Mouse (Mus musculus) midbrain, embryonic 15.5 days (tissue): Measurements from ENCODE around the gene Tubgcp3. TPM values are rescaled to one million over a fixed set of nuclear protein-coding genes. Genes with fewer than 3 reads are reported as not detected.
"Not testable (repeated sequence)": the region's sequence is repeated elsewhere in the genome, so short reads cannot be mapped to it uniquely, and the experiment has no call there.

Experiments used
- ATAC-seq: fragments of 200-750 bp; cut with Nextera tagmentation; replicated peaks from 2 replicates; pipeline ENCODE4 v1.8.0; 2017; ENCODE audit warnings: moderate TSS enrichment
- H3K27ac ChIP-seq: fragments of 300-500 bp; sonication (generic); 2 replicates; pipeline ENCODE4 v1.5.1; 2015; ENCODE audit warnings: mild to moderate bottlenecking, inconsistent platforms
- H3K27me3 ChIP-seq: fragments of 300-500 bp; sonication (generic); replicated peaks from 2 replicates; pipeline ENCODE4 v1.6.1; 2015; ENCODE audit warnings: inconsistent platforms
- H3K36me3 ChIP-seq: fragments of 300-500 bp; sonication (generic); replicated peaks from 2 replicates; pipeline ENCODE4 v1.6.1; 2015; ENCODE audit warnings: inconsistent platforms
- H3K4me1 ChIP-seq: fragments of 300-500 bp; sonication (generic); 2 replicates; pipeline ENCODE4 v1.6.1; 2015; ENCODE audit warnings: inconsistent platforms
- H3K4me2 ChIP-seq: fragments of 300-500 bp; sonication (generic); 2 replicates; pipeline ENCODE4 v1.6.1; 2015; ENCODE audit warnings: inconsistent platforms, mild to moderate bottlenecking, moderate library complexity
- H3K4me3 ChIP-seq: fragments of 300-500 bp; sonication (generic); 2 replicates; pipeline ENCODE4 v1.5.1; 2015; ENCODE audit warnings: mild to moderate bottlenecking, inconsistent platforms
- H3K9ac ChIP-seq: fragments of 300-500 bp; sonication (generic); 2 replicates; pipeline ENCODE4 v1.6.1; 2015; ENCODE audit warnings: mild to moderate bottlenecking, inconsistent platforms
- H3K9me3 ChIP-seq: fragments of 300-500 bp; sonication (generic); 2 replicates; pipeline ENCODE4 v1.6.1; 2016; ENCODE audit warnings: inconsistent platforms
- WGBS: fragments of 180-500 bp; shearing (Covaris S2); methylation state at CpG from one replicate; pipeline ENCODE4 v1.1.7; 2015; ENCODE audit warnings: mixed read lengths; 5-methylcytosine and 5-hydroxymethylcytosine counted together
- polyA plus RNA-seq: library from polyadenylated mRNA; unstranded; fragments of >200 nt; fragmentation: Nextera tagmentation; extraction: Ambion mirVana; gene quantifications from 2 replicates; pipeline ENCODE4 v1.2.1, GENCODE M21; 2015

Gene Tubgcp3
- polyA plus RNA-seq, 1 experiment from 2014 or later = 42.2 TPM

GRCm38 (mm10) chr8:12629079-12629478 lies 43.0 kb downstream of the Tubgcp3 start:
- Histone ChIP-seq H3K27ac (no peak overlapping the region), H3K4me1 (peaks cover 8% of the 10 kb centered on the region; the same call in 1 of the 2 replicates), H3K4me3 (no peak overlapping the region), H3K9ac (no peak overlapping the region), H3K27me3 (no peaks in the 10 kb centered on the region), H3K9me3 (no peaks in the 10 kb centered on the region), H3K36me3 (no peaks in the 10 kb centered on the region; the same call in 1 of the 2 replicates), H3K4me2 (no peak overlapping the region)
- ATAC-seq = peak; percentile 83; the same call in 1 of the 2 replicates
- 40% methylated on average over 3 of the region's 3 CpGs for WGBS

GRCm38 (mm10) chr8:12625890-12626289 lies 46.2 kb downstream of the Tubgcp3 start:
- no peak overlapping the region for H3K27ac ChIP-seq
- H3K27me3 ChIP-seq = no peaks in the 10 kb centered on the region
- H3K4me1 ChIP-seq = peaks cover 8% of the 10 kb centered on the region; the same call in 1 of the 2 replicates
- no peak overlapping the region for H3K4me3 ChIP-seq
- H3K36me3 ChIP-seq = peaks cover 17% of the 10 kb centered on the region; the same call in 1 of the 2 replicates
- 66% methylated on average over 5 of the region's 5 CpGs for WGBS
- H3K9me3 ChIP-seq = no peaks in the 10 kb centered on the region
- H3K4me2 ChIP-seq = no peak overlapping the region
- ATAC-seq = peak; percentile 52; the same call in 1 of the 2 replicates
- H3K9ac ChIP-seq = no peak overlapping the region

- ATAC-seq = no peak
- Histone ChIP-seq H3K4me2 (no peak overlapping the region), H3K4me3 (no peak overlapping the region), H3K36me3 (peaks cover 27% of the 10 kb centered on the region; the same call in 1 of the 2 replicates), H3K27ac (no peak overlapping the region), H3K4me1 (peaks cover 8% of the 10 kb centered on the region; the same call in 1 of the 2 replicates), H3K9ac (no peak overlapping the region), H3K9me3 (no peaks in the 10 kb centered on the region), H3K27me3 (no peaks in the 10 kb centered on the region)
- 90% methylated on average over 18 of the region's 18 CpGs for WGBS
Measured at GRCm38 (mm10) chr8:12621550-12622222, 50.4 kb downstream of the Tubgcp3 start.

GRCm38 (mm10) chr8:12617369-12617768 lies 54.7 kb downstream of the Tubgcp3 start:
- H3K9me3 ChIP-seq, ATAC-seq, H3K4me3 ChIP-seq, H3K27me3 ChIP-seq, H3K9ac ChIP-seq, H3K27ac ChIP-seq, H3K4me2 ChIP-seq, H3K4me1 ChIP-seq: not testable (repeated sequence)
- WGBS = 83% methylated on average over 3 of the region's 3 CpGs
- peaks cover 23% of the 10 kb centered on the region; the same call in 1 of the 2 replicates for H3K36me3 ChIP-seq

- Histone ChIP-seq H3K4me2 (no peak overlapping the region), H3K27ac (no peak overlapping the region), H3K9me3 (no peaks in the 10 kb centered on the region), H3K27me3 (no peaks in the 10 kb centered on the region), H3K4me3 (no peak overlapping the region), H3K4me1 (no peaks in the 10 kb centered on the region), H3K36me3 (no peaks in the 10 kb centered on the region), H3K9ac (no peak overlapping the region)
- WGBS = 52% methylated on average over 7 of the region's 7 CpGs
- ATAC-seq = no peak
Measured at GRCm38 (mm10) chr8:12613201-12613600, 58.8 kb downstream of the Tubgcp3 start.

GRCm38 (mm10) chr8:12609752-12610449 lies 62.1 kb downstream of the Tubgcp3 start:
- no peaks in the 10 kb centered on the region for H3K36me3 ChIP-seq
- H3K9ac ChIP-seq = no peak overlapping the region
- no peak overlapping the region for H3K4me2 ChIP-seq
- H3K27me3 ChIP-seq = no peaks in the 10 kb centered on the region
- H3K4me1 ChIP-seq = no peaks in the 10 kb centered on the region
- H3K27ac ChIP-seq = no peak overlapping the region
- WGBS = 55% methylated on average over 12 of the region's 12 CpGs
- H3K9me3 ChIP-seq = no peaks in the 10 kb centered on the region
- no peak; the same call in 1 of the 2 replicates for ATAC-seq
- H3K4me3 ChIP-seq = no peak overlapping the region

GRCm38 (mm10) chr8:12608810-12609209 lies 63.2 kb downstream of the Tubgcp3 start:
- no peak overlapping the region for H3K27ac ChIP-seq
- H3K9ac ChIP-seq = no peak overlapping the region
- no peak overlapping the region for H3K4me2 ChIP-seq
- no peaks in the 10 kb centered on the region; the same call in 1 of the 2 replicates for H3K27me3 ChIP-seq
- H3K36me3 ChIP-seq = no peaks in the 10 kb centered on the region
- WGBS = 80% methylated on average over 10 of the region's 10 CpGs
- H3K4me3 ChIP-seq = no peak overlapping the region
- no peak for ATAC-seq
- no peaks in the 10 kb centered on the region for H3K9me3 ChIP-seq
- no peaks in the 10 kb centered on the region for H3K4me1 ChIP-seq

GRCm38 (mm10) chr8:12607223-12607622 lies 64.8 kb downstream of the Tubgcp3 start:
- Histone ChIP-seq H3K9me3 (no peaks in the 10 kb centered on the region), H3K4me3 (no peak overlapping the region), H3K4me2 (no peak overlapping the region), H3K27ac (no peak overlapping the region), H3K4me1 (no peaks in the 10 kb centered on the region), H3K9ac (no peak overlapping the region), H3K36me3 (no peaks in the 10 kb centered on the region), H3K27me3 (no peaks in the 10 kb centered on the region; the same call in 1 of the 2 replicates)
- WGBS = 22% methylated on average over 6 of the region's 6 CpGs
- 0 out of 2 replicates have a peak, but pooled peaks have one; percentile 48 for ATAC-seq

GRCm38 (mm10) chr8:12583785-12584184 lies 88.3 kb downstream of the Tubgcp3 start:
- no peak overlapping the region for H3K27ac ChIP-seq
- ATAC-seq = no peak
- no peak overlapping the region for H3K9ac ChIP-seq
- H3K36me3 ChIP-seq = no peaks in the 10 kb centered on the region
- no peak overlapping the region for H3K4me3 ChIP-seq
- no peaks in the 10 kb centered on the region for H3K9me3 ChIP-seq
- no peaks in the 10 kb centered on the region for H3K27me3 ChIP-seq
- WGBS = 86% methylated on average over 5 of the region's 5 CpGs
- H3K4me1 ChIP-seq = no peaks in the 10 kb centered on the region
- H3K4me2 ChIP-seq = no peak overlapping the region

GRCm38 (mm10) chr8:12579339-12579999 lies 92.6 kb downstream of the Tubgcp3 start:
- ATAC-seq, H3K27me3 ChIP-seq, H3K4me2 ChIP-seq, H3K9me3 ChIP-seq, H3K9ac ChIP-seq, H3K27ac ChIP-seq, H3K36me3 ChIP-seq, H3K4me1 ChIP-seq, H3K4me3 ChIP-seq: not testable (repeated sequence)
- WGBS = 62% methylated on average over 19 of the region's 19 CpGs

GRCm38 (mm10) chr8:12576739-12577138 lies 95.3 kb downstream of the Tubgcp3 start:
- no peak overlapping the region for H3K4me2 ChIP-seq
- peaks cover 4% of the 10 kb centered on the region; the same call in 1 of the 2 replicates for H3K27me3 ChIP-seq
- no peak overlapping the region for H3K9ac ChIP-seq
- H3K9me3 ChIP-seq = no peaks in the 10 kb centered on the region
- WGBS = 19% methylated on average over 6 of the region's 6 CpGs
- no peaks in the 10 kb centered on the region for H3K4me1 ChIP-seq
- H3K4me3 ChIP-seq = no peak overlapping the region
- no peaks in the 10 kb centered on the region for H3K36me3 ChIP-seq
- ATAC-seq = no peak
- H3K27ac ChIP-seq = no peak overlapping the region

GRCm38 (mm10) chr8:12576003-12576402 lies 96.0 kb downstream of the Tubgcp3 start:
- H3K4me2 ChIP-seq = no peak overlapping the region
- WGBS = 44% methylated on average over 5 of the region's 5 CpGs
- H3K4me3 ChIP-seq = no peak overlapping the region
- H3K36me3 ChIP-seq = no peaks in the 10 kb centered on the region
- no peak overlapping the region for H3K27ac ChIP-seq
- no peak overlapping the region for H3K9ac ChIP-seq
- no peak for ATAC-seq
- H3K4me1 ChIP-seq = no peaks in the 10 kb centered on the region
- peaks cover 4% of the 10 kb centered on the region; the same call in 1 of the 2 replicates for H3K27me3 ChIP-seq
- H3K9me3 ChIP-seq = no peaks in the 10 kb centered on the region
